Mouse (Mus musculus) heart, postnatal 4 days (tissue): ENCODE data around the gene Ube2n. TPM values are rescaled to one million over a fixed set of nuclear protein-coding genes. Genes with fewer than 3 reads are reported as not detected.

Source experiments
- DNase-seq: peaks from one replicate; pipeline ENCODE4 v3.0.0; 2021
- total RNA-seq, 2 experiments: library from RNA; stranded (reverse); gene quantifications; 2 replicates each; pipeline ENCODE4 v1.2.3; 2021

The Ube2n gene
- total RNA-seq, 2 experiments from 2014 or later, result 143 to 146 TPM

DNA sequence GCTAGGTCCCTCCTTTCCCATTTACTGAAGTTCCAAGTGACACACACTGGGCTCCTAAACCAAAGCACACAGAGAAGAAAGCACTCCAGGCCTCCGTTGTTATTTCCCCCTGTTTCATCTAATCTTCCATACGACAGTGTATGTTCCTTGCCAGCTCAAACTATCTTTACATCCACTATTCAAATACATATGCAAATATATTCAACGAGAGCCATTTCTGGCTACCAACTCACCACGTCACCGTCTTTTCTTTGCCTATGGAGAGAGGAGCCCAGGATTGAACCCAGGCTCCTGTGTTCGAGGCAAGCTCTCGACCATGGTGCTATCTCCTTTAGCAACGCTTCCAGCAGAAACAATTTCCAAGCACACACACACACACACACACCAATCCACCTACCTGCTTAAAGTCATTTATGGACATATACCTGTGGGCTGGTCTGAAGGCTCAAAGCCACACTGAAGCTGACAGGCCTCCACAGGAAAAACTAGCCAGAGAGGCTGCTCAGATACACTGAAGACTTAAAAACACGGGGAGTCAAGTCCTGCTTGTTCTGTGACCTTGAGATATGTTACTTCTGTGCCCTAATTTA is 45.5 kb downstream of the Ube2n start:
- DNase-seq, result no peak

DNA sequence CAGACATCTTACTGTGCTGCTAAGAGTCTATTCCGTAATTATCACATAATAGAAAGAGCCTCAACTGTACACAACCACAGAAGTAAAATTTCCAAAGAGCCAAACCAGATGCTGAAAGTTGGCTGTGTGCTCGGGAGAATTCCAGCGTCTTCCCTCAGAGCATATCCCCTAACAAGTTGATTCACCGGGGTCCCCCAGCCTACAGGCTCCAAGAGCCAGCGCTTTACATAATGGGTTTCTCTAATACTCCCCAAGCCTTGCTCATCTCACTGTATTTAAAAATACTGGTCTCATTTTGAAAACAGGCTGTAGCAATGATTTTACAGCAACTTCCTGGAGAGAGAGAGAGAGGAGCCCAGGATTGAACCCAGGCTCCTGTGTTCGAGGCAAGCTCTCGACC is 46.7 kb downstream of the Ube2n start:
- no peak for DNase-seq

DNA sequence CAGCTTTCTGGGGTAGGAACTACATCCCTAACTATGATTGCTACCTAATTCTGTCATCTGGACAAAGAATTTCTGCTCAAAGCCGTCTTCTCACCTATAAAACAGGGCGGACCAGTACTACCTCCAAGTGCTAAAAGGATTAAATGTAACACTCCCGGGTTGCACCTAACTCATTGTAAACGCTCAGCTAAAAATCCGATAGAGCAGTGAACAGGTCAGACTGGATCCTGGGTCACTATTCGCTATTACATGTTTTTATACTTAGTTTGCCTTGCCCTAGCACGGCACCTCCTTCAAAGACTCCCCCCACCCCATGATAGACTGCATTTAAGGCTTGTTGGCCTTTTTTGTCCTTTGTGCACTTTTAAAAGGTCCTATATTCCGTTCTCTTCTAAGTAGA is 47.5 kb downstream of the Ube2n start:
- DNase-seq, result no peak

DNA sequence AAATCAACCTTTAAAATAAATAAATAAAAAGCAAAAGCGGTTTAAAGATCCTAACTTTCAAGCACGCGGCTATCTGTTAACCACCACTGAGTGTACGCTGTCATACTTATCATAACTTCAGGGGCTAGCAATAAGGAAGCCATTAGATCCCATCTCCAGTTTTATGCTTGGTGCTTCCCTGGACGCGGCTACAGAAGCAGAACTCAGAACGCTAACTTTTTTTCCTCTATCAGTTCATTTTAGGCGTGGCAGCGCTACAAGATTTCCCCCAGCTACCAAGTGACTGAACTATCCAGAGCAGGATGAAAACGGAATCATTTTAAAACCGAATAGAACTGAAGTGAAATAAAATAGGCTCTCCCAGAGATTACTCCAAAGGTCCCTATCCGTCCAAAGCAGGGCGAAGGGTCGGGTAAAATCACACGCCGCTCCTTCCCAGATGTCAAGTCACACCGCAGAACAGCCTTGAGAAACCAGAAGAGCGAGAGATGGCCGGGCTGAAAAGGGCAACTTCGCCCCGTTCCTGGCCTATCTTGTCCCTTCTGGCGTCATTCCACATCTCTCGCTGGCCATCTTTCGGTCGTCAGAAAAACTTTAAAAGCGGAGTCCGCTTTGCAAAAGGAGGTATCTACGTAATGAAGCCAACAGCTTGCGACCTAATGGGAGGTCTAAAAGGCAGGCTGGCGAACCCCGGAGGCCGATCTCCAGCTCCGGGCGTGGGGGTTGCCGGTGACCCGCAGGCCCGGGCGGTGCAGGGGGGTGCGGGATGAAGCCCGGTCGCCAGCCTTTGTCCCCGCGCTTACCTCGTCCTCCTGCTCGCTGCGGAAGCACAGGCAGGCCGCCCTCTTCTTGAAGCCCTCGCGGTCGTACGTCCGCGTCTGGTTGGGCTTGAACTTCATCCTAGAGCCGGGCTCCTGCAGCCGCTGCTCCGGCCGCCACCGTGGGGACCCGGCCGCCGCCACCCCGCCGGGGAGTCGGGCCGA is 48.2 kb downstream of the Ube2n start:
- peak; percentile 57 for DNase-seq

DNA sequence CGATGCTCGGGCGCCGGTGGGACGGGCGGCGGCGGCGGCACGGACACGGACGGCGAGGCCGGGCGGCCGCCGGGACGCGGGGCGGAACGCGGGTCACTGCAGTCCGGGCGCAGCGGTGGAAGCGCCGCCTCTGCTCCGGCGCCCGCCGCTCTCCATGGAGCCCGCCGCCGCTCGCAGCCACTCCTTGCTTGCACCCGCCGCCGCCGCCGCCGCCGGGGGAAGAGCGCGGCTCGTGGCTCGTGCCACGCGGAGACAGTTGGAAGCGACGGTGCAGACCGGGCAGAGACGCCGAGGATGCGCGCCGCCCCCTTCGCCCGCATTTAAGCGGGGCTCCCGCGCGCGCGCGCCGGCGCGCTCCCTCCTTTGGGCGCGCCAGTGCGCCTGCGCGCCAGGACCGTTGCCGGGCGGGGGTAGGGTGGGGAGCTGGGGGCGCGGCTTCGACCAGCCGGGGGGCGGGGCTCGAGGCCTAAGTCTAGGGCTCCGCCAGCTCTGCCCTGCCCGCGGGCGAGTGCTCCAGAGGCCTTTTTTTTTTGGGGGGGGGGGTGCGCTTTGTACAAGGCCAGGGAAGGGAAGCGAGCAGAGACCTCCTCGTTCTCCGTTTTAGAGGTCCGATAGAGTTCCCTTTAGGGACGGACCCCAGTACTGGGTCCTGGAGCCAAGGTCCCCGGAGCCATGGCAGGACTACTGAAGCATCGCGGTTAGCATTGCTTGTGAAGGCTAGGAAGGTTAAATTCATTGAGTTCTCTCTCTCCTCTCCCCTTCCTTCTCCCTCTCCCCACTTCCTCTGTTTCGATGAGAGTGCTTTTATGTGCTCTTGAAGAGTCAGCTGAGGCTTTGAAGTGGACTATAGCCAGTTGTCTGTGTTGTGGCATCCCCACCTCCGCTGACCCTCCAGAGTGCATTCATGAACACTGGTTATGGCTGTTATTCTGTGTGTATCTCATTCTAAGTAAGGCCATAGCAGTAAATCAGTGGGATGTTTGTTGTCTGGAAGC is 49.2 kb downstream of the Ube2n start, which contains the start of gene Nudt4:
TSS of gene Nudt4 (minus strand) at position 296 of the 995 bp plus-strand sequence.
- DNase-seq, result peak; percentile 93

GRCm38 (mm10) chr10:95565156-95565854 is 50.4 kb downstream of the Ube2n start:
- DNase-seq, result no peak

DNA sequence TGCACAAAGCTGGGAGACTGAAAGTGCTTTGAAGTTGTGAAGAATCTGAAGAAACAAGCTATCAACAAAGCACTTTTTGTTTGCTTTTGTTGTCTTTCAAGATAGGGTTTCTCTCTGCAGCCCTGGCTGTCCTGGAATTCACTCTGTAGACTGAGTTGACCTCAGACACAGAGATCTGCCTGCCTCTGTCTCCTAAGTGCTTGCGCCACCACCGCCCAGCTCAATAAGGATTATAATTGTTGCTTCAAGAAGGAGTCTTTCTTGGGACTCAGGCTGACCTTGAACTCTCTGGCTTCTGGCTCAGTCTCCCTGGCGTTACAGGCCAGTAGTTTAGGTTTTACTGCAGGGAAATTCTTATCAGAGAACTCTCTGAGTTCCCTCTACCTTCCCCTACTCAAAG is 51.8 kb downstream of the Ube2n start:
- no peak for DNase-seq

DNA sequence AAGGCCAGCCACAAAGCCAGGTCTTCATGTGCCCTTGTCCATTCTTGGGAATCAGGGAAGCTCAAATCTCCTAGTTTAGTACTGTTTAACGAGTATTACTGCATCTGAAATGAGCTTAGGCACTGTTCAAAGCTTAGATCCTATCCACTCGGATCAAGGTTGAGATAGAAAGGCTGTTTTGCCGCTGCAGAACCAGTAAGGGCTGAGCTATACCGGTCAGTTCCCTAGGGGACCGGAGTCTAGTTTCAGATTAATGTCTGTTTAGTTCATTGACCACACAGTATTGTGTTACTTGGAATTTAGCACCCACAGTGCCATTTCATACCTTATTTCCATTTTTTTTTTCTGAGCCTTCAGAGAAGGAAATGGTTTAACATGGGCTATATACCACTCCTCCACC is 52.6 kb downstream of the Ube2n start:
- no peak for DNase-seq

GRCm38 (mm10) chr10:95568016-95568415 is 53.1 kb downstream of the Ube2n start:
- DNase-seq, result no peak

DNA sequence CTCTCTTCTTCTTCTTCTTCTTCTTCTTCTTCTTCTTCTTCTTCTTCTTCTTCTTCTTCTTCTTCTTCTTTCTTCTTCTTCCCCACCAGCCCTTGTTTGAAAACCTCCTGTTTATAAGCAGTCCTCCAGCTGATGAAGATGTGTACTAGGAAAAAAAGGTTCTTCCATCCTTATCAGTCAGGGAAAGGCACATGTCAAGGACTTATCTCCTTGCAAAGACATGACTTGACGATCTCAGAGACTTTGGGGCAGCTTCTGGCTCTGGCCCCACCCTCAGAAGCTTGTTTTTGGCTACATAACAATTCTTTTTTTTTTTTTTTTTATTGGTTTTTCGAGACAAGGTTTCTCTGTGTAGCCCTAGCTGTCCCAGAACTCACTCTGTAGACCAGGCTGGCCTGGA is 54.5 kb downstream of the Ube2n start:
- no peak for DNase-seq

- no peak for DNase-seq
Measured at GRCm38 (mm10) chr10:95574994-95575393, 60.0 kb downstream of the Ube2n start.

GRCm38 (mm10) chr10:95575839-95576380 is 61.0 kb downstream of the Ube2n start:
- DNase-seq, result no peak

- no peak for DNase-seq
Measured at GRCm38 (mm10) chr10:95576876-95577566, 62.1 kb downstream of the Ube2n start.

GRCm38 (mm10) chr10:95577567-95577950 is 62.6 kb downstream of the Ube2n start:
- no peak for DNase-seq

GRCm38 (mm10) chr10:95585554-95585953 is 70.6 kb downstream of the Ube2n start:
- no peak for DNase-seq

DNA sequence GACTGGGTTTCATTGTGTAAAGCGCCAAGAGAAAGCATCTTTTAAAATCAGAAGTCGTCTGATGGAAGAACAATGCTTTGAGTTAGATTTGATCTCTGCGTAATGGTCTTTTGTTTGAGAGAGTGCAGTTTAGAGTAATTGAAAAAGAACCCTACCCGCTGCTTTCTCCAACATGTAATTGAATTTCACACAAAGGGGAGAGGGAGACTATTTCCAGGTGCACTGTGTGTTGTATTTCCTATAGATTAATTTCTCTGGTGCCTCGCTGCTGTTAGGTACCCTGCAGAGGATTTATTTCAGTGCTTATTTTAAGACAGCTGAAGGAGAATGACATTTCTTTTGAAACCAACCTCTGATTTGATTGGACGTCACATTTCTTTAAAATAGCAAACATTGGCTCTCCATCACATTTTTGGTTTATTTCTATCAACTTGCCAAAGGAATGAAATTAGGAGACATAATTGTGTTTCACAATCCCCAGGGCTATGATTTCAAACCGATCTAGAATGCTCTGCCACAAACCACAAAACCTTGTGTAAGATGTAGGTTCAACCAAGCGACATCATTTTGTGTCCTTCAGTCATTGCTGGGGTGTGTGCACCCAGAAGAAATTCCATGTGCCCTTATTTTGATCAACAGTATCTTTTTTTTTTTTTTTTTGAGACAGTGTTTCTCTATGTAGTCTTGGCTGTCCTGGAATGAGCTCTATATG is 72.7 kb downstream of the Ube2n start:
- no peak for DNase-seq

GRCm38 (mm10) chr10:95589196-95589595 is 74.3 kb downstream of the Ube2n start:
- DNase-seq, result no peak

DNA sequence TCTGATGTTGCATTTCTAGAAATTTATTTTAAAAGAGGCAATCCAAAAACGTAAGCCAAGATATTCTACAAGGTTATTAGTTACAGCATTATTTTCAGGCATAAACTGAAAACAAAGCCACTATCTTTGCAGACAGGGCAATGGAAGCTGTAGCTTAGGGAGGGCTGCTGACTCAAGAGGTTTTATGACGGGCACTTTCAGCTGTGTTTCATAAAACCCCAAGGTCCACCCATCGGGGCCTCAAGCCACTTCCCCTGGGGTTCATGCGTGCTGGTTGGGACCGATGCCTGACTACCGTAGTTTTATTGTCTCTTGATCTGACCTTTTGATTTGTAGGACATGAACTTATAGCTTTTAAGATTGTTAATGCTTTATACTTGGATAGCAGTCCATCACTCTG is 75.3 kb downstream of the Ube2n start:
- DNase-seq, result no peak

GRCm38 (mm10) chr10:95591257-95591656 is 76.3 kb downstream of the Ube2n start:
- DNase-seq, result no peak

DNA sequence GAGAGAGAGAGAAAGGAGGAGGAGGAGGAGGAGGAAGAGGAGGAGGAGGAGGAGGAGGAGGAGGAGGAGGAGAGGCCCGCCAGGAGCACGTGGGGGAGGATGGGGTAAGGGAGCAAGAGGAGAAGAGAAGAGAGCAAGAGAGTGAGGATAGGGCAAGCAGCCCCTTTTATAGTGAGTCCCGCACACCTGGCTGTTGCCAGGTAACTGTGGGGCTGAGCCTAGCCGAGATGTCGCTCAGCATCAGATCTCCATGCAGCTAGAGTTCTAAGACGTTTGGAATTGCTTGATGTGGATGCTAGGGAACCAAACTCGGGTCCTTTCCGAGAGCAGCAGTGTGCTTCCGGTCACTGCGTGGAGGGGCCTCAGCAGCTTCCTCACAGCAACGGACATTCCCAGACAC is 79.5 kb downstream of the Ube2n start:
- DNase-seq, result no peak
